Mouse (Mus musculus): ENCODE data around the gene Fbxl20.

- no peak for TF ChIP-seq CTCF (IDR thresholded peaks at IDR 0.05; ENCODE audit: low read depth)
- TF ChIP-seq EP300 (IDR thresholded peaks at IDR 0.05; ENCODE audit: low read depth): no peak
Measured at GRCm38 (mm10) chr11:98101332-98101731, 48.9 kb downstream of the Fbxl20 start.
